ENCODE assay signal across 9 mouse cellular contexts in the genomic region with DNA sequence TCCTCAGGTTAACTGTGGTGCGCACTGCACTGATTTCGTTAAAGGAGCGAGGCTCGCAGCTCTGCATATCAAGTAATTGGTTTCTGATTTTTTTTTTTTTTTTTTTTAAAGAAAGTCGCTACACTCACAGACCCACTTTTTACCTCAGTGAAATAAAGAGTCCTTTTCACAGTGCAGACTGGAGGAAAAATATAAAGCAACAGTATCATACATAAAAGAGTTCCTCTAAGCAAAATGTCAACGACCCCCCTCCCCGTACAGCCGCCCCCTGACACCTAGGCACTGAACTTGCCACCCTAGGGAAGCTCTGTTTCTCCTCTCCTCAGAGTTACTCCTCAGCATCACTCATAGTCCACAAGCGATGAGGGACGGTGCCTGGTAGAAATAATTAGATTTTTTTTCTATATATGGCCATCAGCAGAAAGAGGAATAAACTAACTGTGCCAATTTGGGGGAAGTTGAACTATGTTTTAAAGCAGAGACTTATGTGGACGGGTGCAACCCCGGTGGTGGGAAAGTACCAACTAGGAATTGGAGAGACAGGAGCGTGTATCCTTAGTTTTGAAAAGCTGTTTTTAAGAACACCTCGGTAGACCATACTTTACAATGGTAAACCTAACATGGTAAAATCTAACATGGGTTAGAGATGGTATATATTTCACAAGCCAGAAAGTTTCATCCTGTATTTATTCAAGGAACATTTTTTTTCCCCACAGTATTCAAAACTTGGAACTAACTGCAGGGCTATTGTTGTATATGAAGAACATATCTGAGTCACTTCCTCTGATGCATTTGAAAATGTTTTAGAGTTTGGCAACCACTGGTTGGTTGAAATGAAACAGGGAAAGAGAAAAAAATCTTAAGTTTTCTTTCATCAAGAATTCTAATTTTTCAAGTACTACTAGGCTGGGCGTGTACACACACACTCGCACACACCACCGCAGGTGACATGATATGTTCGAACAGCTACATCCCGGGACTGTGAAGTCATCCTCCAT.
A peak's percentile ranks its signal among the peaks of the same experiment; 100 is the strongest.
DNase-seq lines count a peak whose midpoint lies in the region; ATAC-seq and TF ChIP-seq lines count a peak whose summit lies in the region.
"Had no signal": no experiment of that assay in that cellular context is flagged by ENCODE, and none has a peak within 500 bp of the region (broad histone marks: within the 10 kb centered on the region; RNA-seq: fewer than 3 reads in every experiment).

No protein-coding gene starts in this region.

- no peak overlapping the region for H3K9ac ChIP-seq in kidney, postnatal 0 days (ENCODE audit: low read depth, low read length)
- peak overlapping the region; percentile 41; the same call in 1 of the 2 replicates for H3K9ac ChIP-seq in embryonic facial prominence, embryonic 14.5 days (ENCODE audit: low read depth, low read length)
- peak overlapping the region; percentile 52; the same call in 1 of the 2 replicates for H3K9ac ChIP-seq in intestine, embryonic 16.5 days (ENCODE audit: low read depth, low read length)
- H3K9ac ChIP-seq in neural tube, embryonic 15.5 days (replicated peaks): peak overlapping the region; percentile 41; the same call in 1 of the 2 replicates

- TF ChIP-seq CTCF in kidney, postnatal 0 days (IDR thresholded peaks at IDR 0.05; ENCODE audit: low read depth): no peak

- peak overlapping the region; percentile 43 for H3K4me2 ChIP-seq in kidney, postnatal 0 days (ENCODE audit: low read length)
- peak overlapping the region; percentile 63 for H3K4me2 ChIP-seq in embryonic facial prominence, embryonic 14.5 days (ENCODE audit: low read depth, low read length)
- H3K4me2 ChIP-seq in intestine, embryonic 16.5 days (ENCODE audit: low read depth, low read length): peak overlapping the region; percentile 60
- peak overlapping the region; percentile 62 for H3K4me2 ChIP-seq in neural tube, embryonic 15.5 days

- peak; percentile 22 for DNase-seq in kidney, postnatal 0 days (ENCODE audit: low spot score)
- no peak for DNase-seq in kidney, postnatal 14 days
- no peak for DNase-seq in embryonic facial prominence, embryonic 14.5 days (ENCODE audit: low spot score)
- no peak for DNase-seq in cerebellum, adult 11 months
- no peak for DNase-seq in spleen, postnatal 14 days (ENCODE audit: low spot score in 2 of 2)
- DNase-seq in urinary bladder, postnatal 25 days (ENCODE audit: low spot score): no peak

- 0 out of 2 replicates have a peak, but pooled peaks cover 3% of the 10 kb centered on the region for H3K4me1 ChIP-seq in kidney, postnatal 0 days (replicated peaks; ENCODE audit: insufficient read depth, low read length)
- H3K4me1 ChIP-seq in embryonic facial prominence, embryonic 14.5 days (ENCODE audit: control insufficient read depth, insufficient read depth, low read length): peaks cover 10% of the 10 kb centered on the region
- peaks cover 5% of the 10 kb centered on the region for H3K4me1 ChIP-seq in intestine, embryonic 16.5 days (ENCODE audit: control insufficient read depth, insufficient read depth, low read length)
- H3K4me1 ChIP-seq in neural tube, embryonic 15.5 days: peaks cover 16% of the 10 kb centered on the region

- WGBS in kidney, postnatal 0 days: 48% methylated on average over 19 of the region's 19 CpGs
- WGBS in embryonic facial prominence, embryonic 14.5 days: 51% methylated on average over 19 of the region's 19 CpGs
- WGBS in intestine, embryonic 16.5 days: 48% methylated on average over 19 of the region's 19 CpGs
- WGBS in neural tube, embryonic 15.5 days: 51% methylated on average over 19 of the region's 19 CpGs

- no peaks in the 10 kb centered on the region for H3K9me3 ChIP-seq in kidney, postnatal 0 days (replicated peaks; ENCODE audit: low read length)
- H3K9me3 ChIP-seq in embryonic facial prominence, embryonic 14.5 days (ENCODE audit: control insufficient read depth, low read length): no peaks in the 10 kb centered on the region
- H3K9me3 ChIP-seq in intestine, embryonic 16.5 days (ENCODE audit: control insufficient read depth, low read length): no peaks in the 10 kb centered on the region
- H3K9me3 ChIP-seq in neural tube, embryonic 15.5 days (replicated peaks): no peaks in the 10 kb centered on the region

- H3K36me3 ChIP-seq in kidney, postnatal 0 days (ENCODE audit: insufficient read depth, low read length): no peaks in the 10 kb centered on the region
- H3K36me3 ChIP-seq in embryonic facial prominence, embryonic 14.5 days (ENCODE audit: control insufficient read depth, insufficient read depth, low read length): no peaks in the 10 kb centered on the region
- no peaks in the 10 kb centered on the region for H3K36me3 ChIP-seq in intestine, embryonic 16.5 days (ENCODE audit: control insufficient read depth, insufficient read depth, low read length)
- no peaks in the 10 kb centered on the region for H3K36me3 ChIP-seq in neural tube, embryonic 15.5 days

- no peak overlapping the region for H3K27ac ChIP-seq in kidney, postnatal 0 days
- H3K27ac ChIP-seq in embryonic facial prominence, embryonic 14.5 days (replicated peaks; ENCODE audit: low read depth, low read length): 0 out of 2 replicates have a peak overlapping the region, but pooled peaks have one; percentile 11
- H3K27ac ChIP-seq in intestine, embryonic 16.5 days (ENCODE audit: low read length): no peak overlapping the region
- H3K27ac ChIP-seq in neural tube, embryonic 15.5 days (replicated peaks): peak overlapping the region; percentile 75

- no peaks in the 10 kb centered on the region for H3K27me3 ChIP-seq in kidney, postnatal 0 days (ENCODE audit: insufficient read depth, low read length)
- H3K27me3 ChIP-seq in embryonic facial prominence, embryonic 14.5 days (replicated peaks; ENCODE audit: control insufficient read depth, insufficient read depth, low read length): 0 out of 2 replicates have a peak, but pooled peaks cover 3% of the 10 kb centered on the region
- no peaks in the 10 kb centered on the region for H3K27me3 ChIP-seq in intestine, embryonic 16.5 days (replicated peaks; ENCODE audit: control insufficient read depth, insufficient read depth, low read length)
- H3K27me3 ChIP-seq in neural tube, embryonic 15.5 days (replicated peaks): no peaks in the 10 kb centered on the region
- H3K27me3 ChIP-seq: Patski had no signal

- H3K4me3 ChIP-seq in kidney, postnatal 0 days (replicated peaks; ENCODE audit: low read depth, low read length): peak overlapping the region; percentile 4; the same call in 1 of the 2 replicates
- peak overlapping the region; percentile 28 for H3K4me3 ChIP-seq in embryonic facial prominence, embryonic 14.5 days (ENCODE audit: low read depth, low read length)
- H3K4me3 ChIP-seq in intestine, embryonic 16.5 days (ENCODE audit: low read length): peak overlapping the region; percentile 32
- H3K4me3 ChIP-seq in neural tube, embryonic 15.5 days (replicated peaks): peak overlapping the region; percentile 41

- no peak for ATAC-seq in kidney, postnatal 0 days (replicated peaks; ENCODE audit: low FRiP score, low read depth)
- ATAC-seq in embryonic facial prominence, embryonic 14.5 days (ENCODE audit: low read depth): no peak
- no peak for ATAC-seq in intestine, embryonic 16.5 days
- ATAC-seq in neural tube, embryonic 15.5 days (ENCODE audit: low FRiP score): peak; percentile 30; the same call in 1 of the 2 replicates

Comparison
In these comparisons a context has a peak if more than half of its experiments do, and no peak if none do; other contexts are left out.
1. H3K27ac ChIP-seq: peak in embryonic facial prominence, embryonic 14.5 days (single experiment) and neural tube, embryonic 15.5 days (single experiment); none in kidney, postnatal 0 days (single experiment) and intestine, embryonic 16.5 days (single experiment).
2. Peak in every context shown above with its lines, with median percentiles within 50 percentile points of each other: H3K4me2 ChIP-seq and H3K4me3 ChIP-seq.